Mouse (Mus musculus) ES-Bruce4 (cell line): ENCODE results near the gene Gm28539.

Experiments used
- CTCF ChIP-seq: IDR thresholded peaks from one replicate; pipeline ENCODE4 v1.8.1; 2011; ENCODE audit warnings: low read depth, low read length
- POLR2A ChIP-seq: IDR thresholded peaks from one replicate; pipeline ENCODE4 v1.8.1; 2011; ENCODE audit warnings: low read length; ENCODE audit not compliant: insufficient read depth

DNA sequence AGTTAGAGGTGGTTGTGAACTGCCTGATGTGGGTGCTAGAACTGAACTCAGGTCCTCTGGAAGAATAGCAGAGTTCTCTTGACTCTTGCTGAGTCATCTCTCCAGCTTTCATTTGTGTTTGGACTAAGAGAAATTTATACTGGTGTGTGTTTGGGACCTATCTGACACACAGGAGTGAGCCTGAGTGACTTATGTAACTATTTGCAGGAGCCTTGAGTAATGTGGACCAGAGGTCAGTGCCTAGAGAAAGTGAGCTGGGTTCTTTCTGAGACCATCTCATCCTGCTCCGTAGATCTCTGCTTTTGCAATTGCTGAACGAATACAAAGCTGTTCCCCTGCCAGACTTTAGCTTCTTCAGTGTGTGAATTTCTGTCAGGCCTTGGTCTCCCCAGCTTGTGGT is 85.4 kb downstream of the Gm28539 start:
- TF ChIP-seq CTCF (no peak), POLR2A (no peak)
